Mouse (Mus musculus): ENCODE measurements around the gene Snrpd2. TPM values are rescaled to one million over a fixed set of nuclear protein-coding genes. Genes with fewer than 3 reads are reported as not detected.

Gene Snrpd2
- polyA plus RNA-seq, 1 experiment: 36.7 TPM

DNA sequence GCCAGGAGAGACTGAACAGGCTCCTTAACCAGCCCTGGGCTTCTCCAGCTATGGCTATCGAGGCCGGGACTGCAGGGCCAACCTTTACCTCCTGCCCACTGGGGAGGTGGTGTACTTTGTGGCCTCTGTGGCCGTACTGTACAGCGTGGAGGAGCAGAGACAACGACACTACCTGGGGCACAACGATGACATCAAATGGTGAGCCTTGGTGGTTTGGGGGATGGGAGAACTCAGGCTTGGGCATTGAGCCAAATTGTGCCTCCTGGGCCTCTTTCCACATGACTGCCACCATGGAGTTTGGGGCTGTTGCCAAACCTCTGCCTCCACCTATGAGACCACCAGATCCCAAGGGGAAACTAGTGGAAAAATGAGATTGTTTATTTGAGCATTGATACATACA is 35.2 kb downstream of the Snrpd2 start:
- no peak overlapping the region for H3K4me3 ChIP-seq (ENCODE audit: control insufficient read depth, insufficient read depth, low read length)
- H3K27me3 ChIP-seq (ENCODE audit: control insufficient read depth, insufficient read depth, low read length): peaks cover under 1% of the 10 kb centered on the region; the same call in 1 of the 2 replicates
- WGBS: 83% methylated on average over 6 of the region's 6 CpGs
- no peak for DNase-seq
- peaks cover 8% of the 10 kb centered on the region for H3K4me1 ChIP-seq (replicated peaks; ENCODE audit: control insufficient read depth, insufficient read depth, low read length)
- no peaks in the 10 kb centered on the region for H3K36me3 ChIP-seq (ENCODE audit: control insufficient read depth, insufficient read depth, low read length)
- no peak for TF ChIP-seq CTCF (IDR thresholded peaks at IDR 0.05; ENCODE audit: borderline replicate concordance, control insufficient read depth, extremely low read depth, insufficient read depth, low read length, poor library complexity)
- TF ChIP-seq POLR2A (IDR thresholded peaks at IDR 0.05; ENCODE audit: control insufficient read depth, extremely low read depth, insufficient read depth, low read length, poor library complexity): no peak
- H3K27ac ChIP-seq (ENCODE audit: control insufficient read depth, insufficient read depth, low read length): no peak overlapping the region

DNA sequence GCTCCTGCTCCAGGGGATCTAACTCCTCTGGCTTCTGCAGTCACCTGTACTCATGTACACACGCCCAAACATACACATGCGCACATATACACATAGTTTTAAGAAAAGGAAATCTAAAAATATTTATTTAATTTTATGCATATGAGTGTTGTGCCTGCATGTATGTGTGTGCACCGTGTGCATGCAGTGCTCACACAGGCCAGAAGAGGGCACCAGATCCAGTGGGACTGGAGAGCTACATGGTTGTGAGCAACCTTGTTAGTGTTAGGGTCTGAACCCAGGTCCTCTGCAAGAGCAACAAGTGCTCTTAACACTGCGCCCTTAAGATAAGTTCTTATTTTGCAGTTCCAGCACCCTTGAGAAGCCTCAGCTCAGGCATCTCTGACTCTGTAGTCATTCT is 45.2 kb downstream of the Snrpd2 start:
- H3K27me3 ChIP-seq (ENCODE audit: control insufficient read depth, insufficient read depth, low read length): no peaks in the 10 kb centered on the region
- WGBS: 97% methylated on average over 4 of the region's 4 CpGs
- no peak overlapping the region for H3K4me3 ChIP-seq (ENCODE audit: control insufficient read depth, insufficient read depth, low read length)
- DNase-seq: no peak
- no peaks in the 10 kb centered on the region for H3K36me3 ChIP-seq (ENCODE audit: control insufficient read depth, insufficient read depth, low read length)
- TF ChIP-seq CTCF (IDR thresholded peaks at IDR 0.05; ENCODE audit: borderline replicate concordance, control insufficient read depth, extremely low read depth, insufficient read depth, low read length, poor library complexity) (no peak), POLR2A (IDR thresholded peaks at IDR 0.05; ENCODE audit: control insufficient read depth, extremely low read depth, insufficient read depth, low read length, poor library complexity) (no peak)
- no peak overlapping the region for H3K27ac ChIP-seq (ENCODE audit: control insufficient read depth, insufficient read depth, low read length)
- H3K4me1 ChIP-seq (replicated peaks; ENCODE audit: control insufficient read depth, insufficient read depth, low read length): no peaks in the 10 kb centered on the region

DNA sequence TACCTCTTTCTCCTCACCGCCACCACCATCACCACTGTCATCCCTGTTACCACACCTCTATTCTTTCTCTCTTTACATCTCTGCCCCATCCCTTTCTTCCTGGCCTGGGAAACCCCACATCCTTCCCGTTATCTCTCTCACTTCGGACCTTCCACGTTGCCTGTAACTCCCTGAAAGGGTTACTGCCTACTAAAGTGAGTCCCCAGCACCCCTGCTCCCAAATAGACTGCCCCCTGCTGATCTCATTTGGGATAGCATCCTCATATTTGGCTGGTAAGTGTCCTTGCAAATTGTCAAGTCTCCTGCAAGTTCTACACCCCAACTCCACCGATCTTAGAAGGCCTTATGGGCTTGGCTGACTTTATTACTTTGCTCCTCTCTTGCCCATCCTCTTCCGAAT is 47.2 kb downstream of the Snrpd2 start:
- 70% methylated on average over 6 of the region's 6 CpGs for WGBS
- Histone ChIP-seq H3K27me3 (ENCODE audit: control insufficient read depth, insufficient read depth, low read length) (no peaks in the 10 kb centered on the region), H3K36me3 (ENCODE audit: control insufficient read depth, insufficient read depth, low read length) (no peaks in the 10 kb centered on the region), H3K27ac (ENCODE audit: control insufficient read depth, insufficient read depth, low read length) (no peak overlapping the region), H3K4me3 (ENCODE audit: control insufficient read depth, insufficient read depth, low read length) (no peak overlapping the region), H3K4me1 (replicated peaks; ENCODE audit: control insufficient read depth, insufficient read depth, low read length) (no peaks in the 10 kb centered on the region)
- no peak for TF ChIP-seq POLR2A (IDR thresholded peaks at IDR 0.05; ENCODE audit: control insufficient read depth, extremely low read depth, insufficient read depth, low read length, poor library complexity)
- TF ChIP-seq CTCF (IDR thresholded peaks at IDR 0.05; ENCODE audit: borderline replicate concordance, control insufficient read depth, extremely low read depth, insufficient read depth, low read length, poor library complexity): no peak
- DNase-seq: peak; percentile 58

DNA sequence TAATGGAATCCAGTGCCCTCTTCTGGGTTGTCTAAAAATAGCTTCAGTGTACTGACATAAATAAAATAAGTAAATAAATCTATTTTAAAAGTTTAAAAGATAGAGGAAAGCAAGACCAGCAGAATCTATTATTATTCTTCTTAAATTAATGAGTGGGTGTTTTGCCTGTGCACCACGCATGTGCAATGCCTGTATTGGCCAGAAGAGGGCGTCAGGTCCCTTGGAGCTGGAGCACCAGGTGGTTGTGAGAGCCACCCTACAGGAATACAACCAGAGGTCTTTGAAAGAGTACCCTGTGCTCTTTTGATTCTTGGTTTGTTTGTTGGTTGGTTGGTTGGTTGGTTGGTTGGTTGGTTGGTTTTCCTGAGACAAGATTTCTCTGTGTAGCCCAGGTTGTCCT is 48.5 kb downstream of the Snrpd2 start:
- H3K4me3 ChIP-seq (ENCODE audit: control insufficient read depth, insufficient read depth, low read length): no peak overlapping the region
- no peaks in the 10 kb centered on the region for H3K27me3 ChIP-seq (ENCODE audit: control insufficient read depth, insufficient read depth, low read length)
- H3K27ac ChIP-seq (ENCODE audit: control insufficient read depth, insufficient read depth, low read length): no peak overlapping the region
- no peaks in the 10 kb centered on the region for H3K4me1 ChIP-seq (replicated peaks; ENCODE audit: control insufficient read depth, insufficient read depth, low read length)
- WGBS: 63% methylated on average over 2 of the region's 2 CpGs
- peak; percentile 63; the same call in 1 of the 2 replicates for TF ChIP-seq CTCF (IDR thresholded peaks at IDR 0.05; ENCODE audit: borderline replicate concordance, control insufficient read depth, extremely low read depth, insufficient read depth, low read length, poor library complexity)
- TF ChIP-seq POLR2A (IDR thresholded peaks at IDR 0.05; ENCODE audit: control insufficient read depth, extremely low read depth, insufficient read depth, low read length, poor library complexity): no peak
- H3K36me3 ChIP-seq (ENCODE audit: control insufficient read depth, insufficient read depth, low read length): no peaks in the 10 kb centered on the region
- DNase-seq: peak; percentile 38

DNA sequence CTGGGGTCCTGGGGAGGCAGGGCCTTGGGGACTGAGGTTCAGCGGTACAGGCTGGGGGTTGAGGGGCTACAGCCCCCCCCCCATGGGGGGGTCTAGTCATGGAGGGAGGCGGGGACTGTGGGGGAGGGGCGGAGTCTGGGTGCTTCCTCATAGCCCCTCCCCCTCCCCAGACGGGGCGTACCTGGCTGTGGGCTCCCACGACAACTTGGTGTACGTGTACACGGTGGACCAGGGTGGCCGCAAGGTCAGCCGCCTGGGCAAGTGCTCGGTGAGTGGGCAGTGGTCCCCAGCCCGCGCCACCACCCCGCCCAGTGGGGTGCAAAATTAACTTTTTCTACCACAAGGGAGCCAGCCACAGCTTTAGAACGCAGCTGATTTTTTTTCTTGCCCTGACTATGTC is 52.1 kb downstream of the Snrpd2 start:
- no peaks in the 10 kb centered on the region for H3K36me3 ChIP-seq (ENCODE audit: control insufficient read depth, insufficient read depth, low read length)
- 96% methylated on average over 14 of the region's 15 CpGs for WGBS

DNA sequence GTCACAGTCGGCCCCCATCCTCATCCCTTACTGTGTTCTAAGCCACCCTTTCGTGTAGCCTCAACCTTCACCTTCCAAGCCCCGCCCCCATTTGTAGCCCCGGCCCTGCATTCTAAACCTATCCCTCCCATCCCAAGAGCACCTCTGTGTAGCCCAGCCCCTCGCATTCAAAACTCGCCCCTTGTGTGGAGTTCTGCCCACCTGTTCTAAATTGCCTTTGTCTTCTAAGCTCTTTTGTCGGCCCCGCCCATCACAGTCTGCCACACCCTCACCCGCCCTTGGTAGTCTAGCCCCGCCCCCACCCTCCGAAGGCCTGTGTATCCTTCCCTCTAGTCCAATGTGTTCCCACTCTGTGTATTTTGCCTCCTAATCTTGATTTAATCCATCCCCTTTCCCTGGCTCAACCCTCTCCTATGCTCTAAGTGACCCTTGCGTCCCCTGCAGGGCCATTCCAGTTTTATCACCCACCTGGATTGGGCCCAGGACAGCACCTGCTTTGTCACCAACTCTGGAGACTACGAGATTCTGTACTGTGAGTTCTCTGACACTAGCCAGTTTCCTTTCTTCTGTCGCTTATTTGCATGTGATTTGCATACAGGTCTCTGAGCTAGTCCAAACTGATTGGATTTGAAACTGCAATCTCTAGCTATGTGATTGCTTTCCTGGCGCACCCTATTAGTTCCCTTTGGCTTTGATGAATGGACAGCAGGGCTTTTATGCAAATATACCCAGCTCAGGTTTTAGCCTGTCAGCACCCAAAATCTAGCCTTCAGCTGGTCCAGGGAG is 52.7 kb downstream of the Snrpd2 start:
- Histone ChIP-seq H3K4me1 (replicated peaks; ENCODE audit: control insufficient read depth, insufficient read depth, low read length) (no peaks in the 10 kb centered on the region), H3K4me3 (ENCODE audit: control insufficient read depth, insufficient read depth, low read length) (no peak overlapping the region), H3K27ac (ENCODE audit: control insufficient read depth, insufficient read depth, low read length) (no peak overlapping the region), H3K27me3 (ENCODE audit: control insufficient read depth, insufficient read depth, low read length) (no peaks in the 10 kb centered on the region), H3K36me3 (ENCODE audit: control insufficient read depth, insufficient read depth, low read length) (no peaks in the 10 kb centered on the region)
- TF ChIP-seq POLR2A (IDR thresholded peaks at IDR 0.05; ENCODE audit: control insufficient read depth, extremely low read depth, insufficient read depth, low read length, poor library complexity): no peak
- TF ChIP-seq CTCF (IDR thresholded peaks at IDR 0.05; ENCODE audit: borderline replicate concordance, control insufficient read depth, extremely low read depth, insufficient read depth, low read length, poor library complexity): no peak
- WGBS: 91% methylated on average over 15 of the region's 15 CpGs
- DNase-seq: no peak

More for the DNA sequence above, 52.1 kb downstream of the Snrpd2 start:
- TF ChIP-seq POLR2A (IDR thresholded peaks at IDR 0.05; ENCODE audit: control insufficient read depth, extremely low read depth, insufficient read depth, low read length, poor library complexity) (no peak), CTCF (IDR thresholded peaks at IDR 0.05; ENCODE audit: borderline replicate concordance, control insufficient read depth, extremely low read depth, insufficient read depth, low read length, poor library complexity) (no peak)
- Histone ChIP-seq H3K4me1 (replicated peaks; ENCODE audit: control insufficient read depth, insufficient read depth, low read length) (no peaks in the 10 kb centered on the region), H3K27ac (ENCODE audit: control insufficient read depth, insufficient read depth, low read length) (no peak overlapping the region), H3K27me3 (ENCODE audit: control insufficient read depth, insufficient read depth, low read length) (no peaks in the 10 kb centered on the region), H3K4me3 (ENCODE audit: control insufficient read depth, insufficient read depth, low read length) (no peak overlapping the region)
- no peak for DNase-seq

Other genes with a start within 250 kb of the Snrpd2 start
- gene Ccdc61, start 239.3 kb upstream of the Snrpd2 start, polyA plus RNA-seq (2012; rRNA removed): 56.5 and 67.1 TPM in 2 replicates
- 0.39 and 0.40 TPM in 2 replicates for gene Nova2, start 223.8 kb upstream of the Snrpd2 start, polyA plus RNA-seq (2012; rRNA removed)
- gene Nanos2, start 162.3 kb upstream of the Snrpd2 start, polyA plus RNA-seq (2012; rRNA removed): 0.12 TPM in 1 of 2 replicates, not detected in the other
- 3.6 and 5.0 TPM in 2 replicates for gene Mypop, start 158.5 kb upstream of the Snrpd2 start, polyA plus RNA-seq (2012; rRNA removed)
- 67.2 and 76.3 TPM in 2 replicates for gene Irf2bp1, start 145.7 kb upstream of the Snrpd2 start, polyA plus RNA-seq (2012; rRNA removed)
- 0.51 and 0.69 TPM in 2 replicates for gene Foxa3, start 126.2 kb upstream of the Snrpd2 start, polyA plus RNA-seq (2012; rRNA removed)
- gene Sympk, start 125.3 kb upstream of the Snrpd2 start, polyA plus RNA-seq (2012; rRNA removed): 150 and 189 TPM in 2 replicates
- gene Rsph6a, start 95.0 kb upstream of the Snrpd2 start, polyA plus RNA-seq (2012; rRNA removed): 0.05 and 0.18 TPM in 2 replicates
- gene Dmwd, start 73.5 kb upstream of the Snrpd2 start, polyA plus RNA-seq (2012; rRNA removed): 50.7 and 55.6 TPM in 2 replicates
- 108 and 154 TPM in 2 replicates for gene Dmpk, start 65.9 kb upstream of the Snrpd2 start, polyA plus RNA-seq (2012; rRNA removed)
- gene Six5, start 55.1 kb upstream of the Snrpd2 start, polyA plus RNA-seq (2012; rRNA removed): 14.8 and 20.0 TPM in 2 replicates
- 0.24 and 0.31 TPM in 2 replicates for gene Gm4969, start 31.4 kb upstream of the Snrpd2 start, polyA plus RNA-seq (2012; rRNA removed)
- 29.2 and 30.1 TPM in 2 replicates for gene Fbxo46, start 29.9 kb upstream of the Snrpd2 start, polyA plus RNA-seq (2012; rRNA removed)
- gene Qpctl, start 431 bp upstream of the Snrpd2 start, polyA plus RNA-seq (2012; rRNA removed): 15.3 and 18.2 TPM in 2 replicates
- gene Gipr, start 16.4 kb downstream of the Snrpd2 start, polyA plus RNA-seq (2012; rRNA removed): 0.73 and 0.79 TPM in 2 replicates
- 38.9 and 40.3 TPM in 2 replicates for gene Eml2, start 26.7 kb downstream of the Snrpd2 start, polyA plus RNA-seq (2012; rRNA removed)
- gene Gpr4, start 62.8 kb downstream of the Snrpd2 start, polyA plus RNA-seq (2012; rRNA removed): 4.2 and 5.5 TPM in 2 replicates
- gene Opa3, start 78.6 kb downstream of the Snrpd2 start, polyA plus RNA-seq (2012; rRNA removed): 46.5 and 46.7 TPM in 2 replicates
- 325 and 327 TPM in 2 replicates for gene Vasp, start 122.1 kb downstream of the Snrpd2 start, polyA plus RNA-seq (2012; rRNA removed)
- gene Ppm1n, start 130.3 kb downstream of the Snrpd2 start, polyA plus RNA-seq (2012; rRNA removed): 0.57 and 0.63 TPM in 2 replicates
- 3.0 and 19.9 TPM in 2 replicates for gene Rtn2, start 132.9 kb downstream of the Snrpd2 start, polyA plus RNA-seq (2012; rRNA removed)
- gene Fosb, start 160.3 kb downstream of the Snrpd2 start, polyA plus RNA-seq (2012; rRNA removed): 1.8 and 1.9 TPM in 2 replicates
- gene Ercc1, start 195.1 kb downstream of the Snrpd2 start, polyA plus RNA-seq (2012; rRNA removed): 62.3 and 63.6 TPM in 2 replicates
- 7.5 and 8.0 TPM in 2 replicates for gene Cd3eap, start 209.8 kb downstream of the Snrpd2 start, polyA plus RNA-seq (2012; rRNA removed)
- 13.6 and 14.2 TPM in 2 replicates for gene Ppp1r13l, start 210.0 kb downstream of the Snrpd2 start, polyA plus RNA-seq (2012; rRNA removed)
- gene Ercc2, start 232.3 kb downstream of the Snrpd2 start, polyA plus RNA-seq (2012; rRNA removed): 134 and 137 TPM in 2 replicates